Mouse (Mus musculus) B cell, adult (primary cell): Measurements from ENCODE around the gene Cd55. TPM values are rescaled to one million over a fixed set of nuclear protein-coding genes. Genes with fewer than 3 reads are reported as not detected.

ENCODE experiments used
- total RNA-seq: library from RNA; stranded (reverse); gene quantifications from 4 replicates; pipeline ENCODE4 v1.2.4, GENCODE M21; 2023; ENCODE audit not compliant: inconsistent age

Gene Cd55
- total RNA-seq, result 407 to 550 TPM (median 510 TPM) in 4 replicates

DNA sequence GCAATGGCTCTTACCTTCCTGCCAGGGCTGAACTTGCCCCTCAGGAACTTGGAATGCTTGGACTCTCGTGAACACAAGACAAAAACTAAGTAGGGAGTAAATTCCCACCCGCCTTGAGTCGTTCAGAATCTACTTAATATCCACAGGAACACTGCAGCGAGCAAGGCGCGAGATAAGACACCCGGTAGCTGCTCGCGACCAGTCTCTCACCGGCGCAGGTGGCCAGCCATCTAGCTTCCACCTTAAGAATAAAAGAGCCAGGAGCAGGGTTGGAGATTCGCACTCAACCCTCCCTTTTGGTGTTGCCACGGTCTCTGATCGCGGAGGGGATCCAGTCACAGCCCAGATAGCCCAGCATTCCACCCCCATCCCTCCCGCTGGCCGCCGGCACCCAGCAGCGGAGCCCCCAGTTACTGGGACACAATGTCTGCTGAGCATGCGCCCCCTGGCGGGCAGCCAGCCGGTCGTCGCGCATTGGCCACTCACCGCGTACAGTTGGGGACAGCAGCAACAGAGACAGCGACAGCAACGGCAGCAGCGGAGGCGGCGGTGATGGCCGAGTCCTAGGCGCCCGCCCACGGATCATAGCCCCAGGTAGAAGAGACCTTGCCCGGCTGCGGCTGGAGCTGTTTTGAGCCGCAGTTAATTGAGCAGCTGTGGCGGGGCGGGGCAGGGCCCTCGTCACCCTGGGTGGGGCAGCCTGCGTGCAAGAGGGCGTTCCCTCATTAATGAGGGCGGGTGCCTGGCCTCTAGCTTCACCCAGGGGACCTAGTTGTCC lies at the start of gene Cd55:
Gene Cd55, minus strand, starts transcription at position 661 of the 778 bp plus-strand sequence.

GRCm38 (mm10) chr1:130422664-130423111 lies 39.9 kb downstream of the Cd55 start, which contains the start of gene Cd55b:
Cd55b (minus strand) TSS chr1:130423009.

Other genes starting within 250 kb of the Cd55 start
- gene Cd55b, start 39.7 kb downstream of the Cd55 start, total RNA-seq, result 5.5 to 7.8 TPM (median 7.0 TPM) in 4 replicates
- gene Zp3r, start 166.9 kb upstream of the Cd55 start, total RNA-seq, result not detected in 4 replicates
- gene C4bp, start 198.9 kb upstream of the Cd55 start, total RNA-seq, result not detected in 4 replicates